Mouse (Mus musculus) midbrain, postnatal 0 days (tissue): ENCODE results near the gene Jup. TPM values are rescaled to one million over a fixed set of nuclear protein-coding genes. Genes with fewer than 3 reads are reported as not detected.

Experiments
- ATAC-seq: fragments of 200-750 bp; cut with Nextera tagmentation; 2 replicates; pipeline ENCODE4 v1.8.0; 2017; ENCODE audit warnings: moderate number of reproducible peaks, mild to moderate bottlenecking, moderate TSS enrichment, moderate library complexity; ENCODE audit not compliant: low FRiP score
- DNase-seq: peaks from one replicate; pipeline ENCODE4 v3.0.0-alpha.2; 2015; ENCODE audit warnings: low spot score
- H3K27ac ChIP-seq: fragments of 300-500 bp; sonication (generic); 2 replicates; pipeline ENCODE4 v1.5.1; 2014; ENCODE audit warnings: low read depth, mild to moderate bottlenecking, low read length, mixed read lengths
- H3K27me3 ChIP-seq: fragments of 300-500 bp; sonication (generic); 2 replicates; pipeline ENCODE4 v1.6.1; 2014; ENCODE audit warnings: low read length, control low read depth, mixed read lengths; ENCODE audit not compliant: insufficient read depth
- H3K36me3 ChIP-seq: fragments of 300-500 bp; sonication (generic); 2 replicates; pipeline ENCODE4 v1.6.1; 2014; ENCODE audit warnings: low read length, control low read depth, mixed read lengths; ENCODE audit not compliant: insufficient read depth
- H3K4me1 ChIP-seq: fragments of 300-500 bp; sonication (generic); 2 replicates; pipeline ENCODE4 v1.6.1; 2014; ENCODE audit warnings: mild to moderate bottlenecking, control low read depth, antibody characterized with exemption, low read length, mixed read lengths; ENCODE audit not compliant: insufficient read depth
- H3K4me2 ChIP-seq: fragments of 300-500 bp; sonication (generic); 2 replicates; pipeline ENCODE4 v1.6.1; 2014; ENCODE audit warnings: low read depth, mild to moderate bottlenecking, low read length, mixed read lengths; ENCODE audit not compliant: poor library complexity, severe bottlenecking
- H3K4me3 ChIP-seq: fragments of 300-500 bp; sonication (generic); 2 replicates; pipeline ENCODE4 v1.5.1; 2014; ENCODE audit warnings: low read depth, mild to moderate bottlenecking, low read length, moderate library complexity
- H3K9ac ChIP-seq: fragments of 300-500 bp; sonication (generic); replicated peaks from 2 replicates; pipeline ENCODE4 v1.6.1; 2014; ENCODE audit warnings: mild to moderate bottlenecking, low read length, moderate library complexity, mixed read lengths; ENCODE audit not compliant: poor library complexity, severe bottlenecking
- H3K9me3 ChIP-seq: fragments of 300-500 bp; sonication (generic); 2 replicates; pipeline ENCODE4 v1.6.1; 2016; ENCODE audit warnings: low read length, control low read depth
- CTCF ChIP-seq: IDR thresholded peaks from 2 replicates; pipeline ENCODE4 v1.5.1; 2016; ENCODE audit warnings: antibody characterized with exemption, mild to moderate bottlenecking
- WGBS: fragments of 180-500 bp; shearing (Covaris S2); extraction: QIAGEN DNeasy Blood & Tissue Kit; methylation state at CpG from one replicate; pipeline ENCODE4 v1.1.7; 2014; 5-methylcytosine and 5-hydroxymethylcytosine counted together
- polyA plus RNA-seq: library from polyadenylated mRNA; unstranded; fragments of >200 nt; fragmentation: Nextera tagmentation; extraction: Ambion mirVana; gene quantifications from 2 replicates; pipeline ENCODE4 v1.2.1, GENCODE M21; 2015
- total RNA-seq: library from RNA; depleted of rRNA; stranded (reverse); fragments of >200 nt; gene quantifications from 2 replicates; pipeline ENCODE4 v1.2.3, GENCODE M21; 2014

Gene Jup
- total and polyA plus RNA-seq, 2 experiments from 2014 or later, result 69.7 to 156 TPM

GRCm38 (mm10) chr11:100395200-100395599, 2.4 kb downstream of the Jup start:
- Histone ChIP-seq H3K9me3 (no peaks in the 10 kb centered on the region), H3K27me3 (no peaks in the 10 kb centered on the region), H3K4me1 (peaks cover 17% of the 10 kb centered on the region), H3K36me3 (no peaks in the 10 kb centered on the region), H3K4me3 (peak overlapping the region; percentile 86), H3K27ac (no peak overlapping the region), H3K9ac (no peak overlapping the region), H3K4me2 (peak overlapping the region; percentile 79)
- no peak for TF ChIP-seq CTCF
- DNase-seq (no peak), ATAC-seq (no peak)
- whole genome bisulfite sequencing, result 43% methylated on average over 11 of the region's 11 CpGs

- Histone ChIP-seq H3K27me3 (no peaks in the 10 kb centered on the region), H3K9me3 (no peaks in the 10 kb centered on the region), H3K27ac (no peak overlapping the region), H3K9ac (no peak overlapping the region), H3K4me3 (no peak overlapping the region), H3K4me1 (peaks cover 17% of the 10 kb centered on the region), H3K4me2 (no peak overlapping the region), H3K36me3 (no peaks in the 10 kb centered on the region)
- TF ChIP-seq CTCF, result no peak
- WGBS, result 69% methylated on average over 5 of the region's 5 CpGs
- ATAC-seq (no peak), DNase-seq (no peak)
These were observed 3.0 kb downstream of the Jup start for GRCm38 (mm10) chr11:100394353-100395074.

- H3K9me3 ChIP-seq, result no peaks in the 10 kb centered on the region
- no peaks in the 10 kb centered on the region for H3K27me3 ChIP-seq
- TF ChIP-seq CTCF, result no peak
- H3K36me3 ChIP-seq, result no peaks in the 10 kb centered on the region
- H3K4me3 ChIP-seq, result no peak overlapping the region
- WGBS, result 84% methylated on average over 7 of the region's 7 CpGs
- peaks cover 17% of the 10 kb centered on the region for H3K4me1 ChIP-seq
- no peak overlapping the region for H3K27ac ChIP-seq
- H3K4me2 ChIP-seq, result no peak overlapping the region
- no peak for ATAC-seq
- no peak for DNase-seq
- no peak overlapping the region for H3K9ac ChIP-seq
These were observed 3.8 kb downstream of the Jup start for GRCm38 (mm10) chr11:100393733-100394132.

GRCm38 (mm10) chr11:100392958-100393357, 4.6 kb downstream of the Jup start:
- H3K4me1 ChIP-seq, result peaks cover 17% of the 10 kb centered on the region
- no peak overlapping the region for H3K4me2 ChIP-seq
- ATAC-seq (no peak), DNase-seq (no peak)
- H3K9me3 ChIP-seq, result no peaks in the 10 kb centered on the region
- no peak for TF ChIP-seq CTCF
- whole genome bisulfite sequencing, result 85% methylated on average over 5 of the region's 5 CpGs
- no peak overlapping the region for H3K27ac ChIP-seq
- H3K27me3 ChIP-seq, result no peaks in the 10 kb centered on the region
- no peaks in the 10 kb centered on the region for H3K36me3 ChIP-seq
- H3K9ac ChIP-seq, result no peak overlapping the region
- no peak overlapping the region for H3K4me3 ChIP-seq

- Histone ChIP-seq H3K36me3 (no peaks in the 10 kb centered on the region), H3K9ac (no peak overlapping the region), H3K27me3 (no peaks in the 10 kb centered on the region), H3K27ac (no peak overlapping the region), H3K4me1 (peaks cover 17% of the 10 kb centered on the region), H3K9me3 (no peaks in the 10 kb centered on the region), H3K4me2 (no peak overlapping the region), H3K4me3 (no peak overlapping the region)
- DNase-seq (no peak), ATAC-seq (no peak)
- TF ChIP-seq CTCF, result no peak
- WGBS, result 66% methylated on average over 7 of the region's 7 CpGs
These were observed 5.6 kb downstream of the Jup start for GRCm38 (mm10) chr11:100391884-100392345.

GRCm38 (mm10) chr11:100391081-100391883, 6.3 kb downstream of the Jup start:
- Histone ChIP-seq H3K27me3 (no peaks in the 10 kb centered on the region), H3K4me2 (no peak overlapping the region), H3K4me3 (no peak overlapping the region), H3K36me3 (no peaks in the 10 kb centered on the region), H3K4me1 (peaks cover 15% of the 10 kb centered on the region), H3K27ac (no peak overlapping the region), H3K9ac (no peak overlapping the region), H3K9me3 (no peaks in the 10 kb centered on the region)
- DNase-seq (peak; percentile 43), ATAC-seq (0 out of 2 replicates have a peak, but pooled peaks have one; percentile 12)
- 68% methylated on average over 9 of the region's 9 CpGs for WGBS
- TF ChIP-seq CTCF, result peak; percentile 35
